Mouse (Mus musculus) embryonic facial prominence, embryonic 14.5 days (tissue): Measurements from ENCODE around the gene Col20a1. TPM values are rescaled to one million over a fixed set of nuclear protein-coding genes. Genes with fewer than 3 reads are reported as not detected.

ENCODE experiments used
- ATAC-seq: fragments of 200-750 bp; cut with Nextera tagmentation; 2 replicates; pipeline ENCODE4 v1.8.0; 2017; ENCODE audit warnings: low read depth, moderate number of reproducible peaks, moderate TSS enrichment
- DNase-seq: peaks from one replicate; pipeline ENCODE4 v3.0.0-alpha.2; 2015; ENCODE audit warnings: low spot score
- H3K27ac ChIP-seq: fragments of 300-500 bp; sonication (generic); replicated peaks from 2 replicates; pipeline ENCODE4 v1.5.1; 2014; ENCODE audit warnings: low read depth, mild to moderate bottlenecking, low read length, moderate library complexity
- H3K27me3 ChIP-seq: fragments of 300-500 bp; sonication (generic); replicated peaks from 2 replicates; pipeline ENCODE4 v1.6.1; 2014; ENCODE audit warnings: low read length; ENCODE audit not compliant: control insufficient read depth, insufficient read depth
- H3K36me3 ChIP-seq: fragments of 300-500 bp; sonication (generic); 2 replicates; pipeline ENCODE4 v1.6.1; 2014; ENCODE audit warnings: low read length, mixed read lengths; ENCODE audit not compliant: control insufficient read depth, insufficient read depth
- H3K4me1 ChIP-seq: fragments of 300-500 bp; sonication (generic); 2 replicates; pipeline ENCODE4 v1.6.1; 2014; ENCODE audit warnings: antibody characterized with exemption, low read length; ENCODE audit not compliant: control insufficient read depth, insufficient read depth
- H3K4me2 ChIP-seq: fragments of 300-500 bp; sonication (generic); 2 replicates; pipeline ENCODE4 v1.6.1; 2014; ENCODE audit warnings: low read depth, mild to moderate bottlenecking, low read length, moderate library complexity, mixed read lengths
- H3K4me3 ChIP-seq: fragments of 300-500 bp; sonication (generic); 2 replicates; pipeline ENCODE4 v1.5.1; 2014; ENCODE audit warnings: low read depth, mild to moderate bottlenecking, low read length
- H3K9ac ChIP-seq: fragments of 300-500 bp; sonication (generic); 2 replicates; pipeline ENCODE4 v1.6.1; 2014; ENCODE audit warnings: low read depth, mild to moderate bottlenecking, low read length, moderate library complexity, mixed read lengths
- H3K9me3 ChIP-seq: fragments of 300-500 bp; sonication (generic); 2 replicates; pipeline ENCODE4 v1.6.1; 2016; ENCODE audit warnings: low read length; ENCODE audit not compliant: control insufficient read depth
- WGBS: fragments of 180-500 bp; shearing (Covaris S2); extraction: QIAGEN DNeasy Blood & Tissue Kit; methylation state at CpG from one replicate; pipeline ENCODE4 v1.1.7; 2014; 5-methylcytosine and 5-hydroxymethylcytosine counted together
- polyA plus RNA-seq: library from polyadenylated mRNA; unstranded; fragments of >200 nt; fragmentation: Nextera tagmentation; extraction: Ambion mirVana; gene quantifications from 2 replicates; pipeline ENCODE4 v1.2.1, GENCODE M21; 2014

Gene Col20a1
- polyA plus RNA-seq, 1 experiment from 2014 or later = 2.5 TPM

- no peak overlapping the region for H3K9ac ChIP-seq
- H3K4me2 ChIP-seq = no peak overlapping the region
- DNase-seq (no peak), ATAC-seq (no peak)
- no peaks in the 10 kb centered on the region for H3K9me3 ChIP-seq
- H3K27me3 ChIP-seq = no peaks in the 10 kb centered on the region
- H3K27ac ChIP-seq = no peak overlapping the region
- H3K36me3 ChIP-seq = no peaks in the 10 kb centered on the region
- no peak overlapping the region for H3K4me3 ChIP-seq
- 49% methylated on average over 4 of the region's 4 CpGs for WGBS
- H3K4me1 ChIP-seq = no peaks in the 10 kb centered on the region
These were observed 79.5 kb downstream of the Col20a1 start for GRCm38 (mm10) chr2:181065827-181066226.

Other genes with a start within 250 kb of the Col20a1 start
- gene Bhlhe23, start 209.6 kb upstream of the Col20a1 start, polyA plus RNA-seq = 0.08 TPM in 1 of 2 replicates, not detected in the other
- 59.2 and 62.2 TPM in 2 replicates for gene Ythdf1, start 65.6 kb upstream of the Col20a1 start, polyA plus RNA-seq
- gene Birc7, start 57.5 kb upstream of the Col20a1 start, polyA plus RNA-seq = 0.17 TPM in 1 of 2 replicates, not detected in the other
- gene Nkain4, start 31.8 kb upstream of the Col20a1 start, polyA plus RNA-seq = 17.0 and 20.7 TPM in 2 replicates
- gene Arfgap1, start 19.3 kb upstream of the Col20a1 start, polyA plus RNA-seq = 89.2 and 103 TPM in 2 replicates
- 3.6 and 5.8 TPM in 2 replicates for gene Chrna4, start 57.0 kb downstream of the Col20a1 start, polyA plus RNA-seq
- 2.1 and 2.6 TPM in 2 replicates for gene Kcnq2, start 148.8 kb downstream of the Col20a1 start, polyA plus RNA-seq
- gene Eef1a2, start 170.5 kb downstream of the Col20a1 start, polyA plus RNA-seq = 0.76 and 1.0 TPM in 2 replicates
- 269 and 288 TPM in 2 replicates for gene Ppdpf, start 200.7 kb downstream of the Col20a1 start, polyA plus RNA-seq
- gene Ptk6, start 216.3 kb downstream of the Col20a1 start, polyA plus RNA-seq = 0.10 and 0.19 TPM in 2 replicates
- gene Srms, start 226.7 kb downstream of the Col20a1 start, polyA plus RNA-seq = 0.08 and 0.22 TPM in 2 replicates
- 0.18 TPM in 1 of 2 replicates, not detected in the other for gene Fndc11, start 233.5 kb downstream of the Col20a1 start, polyA plus RNA-seq